Mouse (Mus musculus) megakaryocyte-erythroid progenitor cell, adult 5 weeks (primary cell): Measurements from ENCODE around the gene Gm9376. TPM values are rescaled to one million over a fixed set of nuclear protein-coding genes. Genes with fewer than 3 reads are reported as not detected.

ENCODE experiments used
- polyA plus RNA-seq: library from polyadenylated mRNA; stranded (reverse); fragments of >175 nt; gene quantifications from 2 replicates; pipeline ENCODE4 v1.2.3, GENCODE M21; 2012

Gene Gm9376
- not detected in 2 replicates for polyA plus RNA-seq

GRCm38 (mm10) chr14:118266660-118267059 lies at the start of gene Gm9376:
Gene Gm9376 (plus strand): TSS chr14:118266960.

GRCm38 (mm10) chr14:118236886-118237289 lies 29.9 kb upstream of the Gm9376 start, which contains the start of gene Sox21:
Gene Sox21 (minus strand): TSS chr14:118237030.

Other genes with a start within 250 kb of the Gm9376 start
- not detected in 2 replicates for gene Dct, start 214.7 kb upstream of the Gm9376 start, polyA plus RNA-seq
- gene Tgds, start 134.2 kb upstream of the Gm9376 start, polyA plus RNA-seq = 4.5 and 7.7 TPM in 2 replicates
- 6.5 TPM in 2 replicates for gene Gpr180, start 129.8 kb upstream of the Gm9376 start, polyA plus RNA-seq
- gene Sox21, start 29.9 kb upstream of the Gm9376 start, polyA plus RNA-seq = 0.06 and 0.28 TPM in 2 replicates